Mouse (Mus musculus): ENCODE measurements around the gene Osbpl6.
A peak's percentile ranks its signal among the peaks of the same experiment; 100 is the strongest.

Osbpl6 gene

DNA sequence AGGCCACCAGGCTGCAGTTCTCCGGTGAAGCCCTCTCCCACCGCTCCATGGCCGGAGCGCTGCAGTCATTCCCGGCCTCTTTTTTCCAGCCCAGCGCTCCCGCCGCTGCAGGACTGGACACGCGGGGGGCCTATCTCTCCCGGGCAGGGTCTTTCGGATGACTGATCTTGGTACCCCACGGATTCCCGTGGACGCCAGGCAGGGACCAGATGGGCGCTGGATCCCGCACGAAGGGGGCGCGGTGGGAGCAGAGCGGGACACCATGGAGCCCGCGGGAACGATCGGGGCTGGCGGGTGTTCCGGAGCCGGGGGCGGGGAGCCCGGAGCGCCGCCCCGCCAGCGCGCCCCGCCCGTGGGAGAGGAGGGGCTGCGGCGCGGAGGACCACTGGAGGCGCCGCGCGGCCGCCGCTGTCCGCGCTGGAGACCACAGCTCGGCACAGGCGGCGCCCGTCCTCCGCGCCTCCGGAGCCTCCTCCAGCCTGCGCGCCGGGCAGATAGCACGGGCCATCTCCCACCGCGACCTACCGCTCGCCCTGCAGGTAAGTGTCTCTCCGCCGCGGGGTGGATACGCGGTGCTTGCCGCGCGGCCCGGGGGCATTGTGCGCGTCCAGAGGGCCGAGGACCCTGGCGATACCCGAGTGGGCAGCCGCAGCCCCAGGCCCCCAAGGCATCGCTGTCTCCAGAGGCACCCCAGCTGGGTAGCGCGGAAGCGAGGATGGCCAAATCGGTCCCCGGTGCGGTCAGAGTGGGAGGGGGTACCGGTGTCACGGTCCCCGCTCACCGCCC is at the start of gene Osbpl6:
Gene Osbpl6 (plus strand): TSS at position 358 of the 786 bp plus-strand sequence.
- peak; percentile 81 for DNase-seq

DNA sequence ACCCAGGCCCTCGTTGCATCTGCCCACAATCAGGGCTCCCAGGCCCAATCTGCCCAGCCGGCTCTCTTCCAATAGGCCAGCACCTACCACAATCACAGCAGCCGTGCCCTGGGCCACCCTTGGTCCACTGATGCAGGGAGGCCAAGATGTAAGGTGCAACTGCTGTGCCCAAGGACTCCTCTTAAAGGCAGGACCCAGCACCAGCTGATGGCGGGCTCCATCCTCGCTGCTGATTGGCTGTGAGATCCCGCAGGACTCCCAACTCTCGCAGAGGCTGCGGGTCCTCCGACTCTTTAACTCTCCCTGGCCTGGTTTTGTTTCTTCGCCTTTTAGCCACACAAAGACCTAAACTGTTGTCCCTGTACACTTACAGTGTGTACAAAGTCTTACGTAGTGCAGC is 46.1 kb upstream of the Osbpl6 start, which contains the start of gene Cyct:
Gene Cyct (minus strand): TSS at position 225 of the 400 bp plus-strand sequence.
- DNase-seq = no peak

DNA sequence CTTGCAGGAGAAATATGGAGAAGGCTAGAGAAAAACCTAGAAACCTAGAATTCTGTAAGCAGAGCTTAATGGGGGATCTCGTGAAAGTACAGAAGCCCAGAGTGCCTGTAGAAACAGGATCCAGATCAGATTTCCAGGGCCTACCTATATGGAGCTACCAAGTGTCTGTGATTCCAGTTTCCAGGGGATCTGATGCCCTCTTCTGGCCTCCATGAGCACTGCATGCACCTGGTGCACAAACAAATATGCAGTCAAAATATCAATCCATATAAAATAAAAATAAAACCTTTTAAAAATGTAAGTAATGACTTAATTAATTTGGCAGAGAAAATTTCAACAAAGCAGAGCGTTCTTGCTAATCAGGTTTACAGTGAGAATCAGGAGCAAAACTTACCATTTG is 44.2 kb upstream of the Osbpl6 start:
- peak; percentile 67 for DNase-seq

DNA sequence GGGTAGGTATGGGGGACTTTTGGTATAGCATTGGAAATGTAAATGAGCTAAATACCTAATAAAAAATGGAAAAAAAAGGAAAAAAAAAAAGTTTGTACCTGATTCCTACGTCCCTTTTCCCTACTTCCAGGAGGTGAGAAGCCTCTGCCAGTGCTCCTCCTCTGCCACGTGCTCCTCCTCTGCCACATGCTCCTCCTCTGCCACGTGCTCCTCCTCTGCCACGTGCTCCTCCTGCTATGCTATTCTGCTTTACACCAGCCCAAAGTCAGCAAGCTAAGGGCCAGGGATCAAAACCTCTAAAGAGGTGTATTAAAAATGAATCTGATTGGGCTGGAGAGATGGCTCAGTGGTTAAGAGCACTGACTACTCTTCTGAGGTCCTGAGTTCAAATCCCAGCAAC is 40.5 kb upstream of the Osbpl6 start:
- DNase-seq = no peak

DNA sequence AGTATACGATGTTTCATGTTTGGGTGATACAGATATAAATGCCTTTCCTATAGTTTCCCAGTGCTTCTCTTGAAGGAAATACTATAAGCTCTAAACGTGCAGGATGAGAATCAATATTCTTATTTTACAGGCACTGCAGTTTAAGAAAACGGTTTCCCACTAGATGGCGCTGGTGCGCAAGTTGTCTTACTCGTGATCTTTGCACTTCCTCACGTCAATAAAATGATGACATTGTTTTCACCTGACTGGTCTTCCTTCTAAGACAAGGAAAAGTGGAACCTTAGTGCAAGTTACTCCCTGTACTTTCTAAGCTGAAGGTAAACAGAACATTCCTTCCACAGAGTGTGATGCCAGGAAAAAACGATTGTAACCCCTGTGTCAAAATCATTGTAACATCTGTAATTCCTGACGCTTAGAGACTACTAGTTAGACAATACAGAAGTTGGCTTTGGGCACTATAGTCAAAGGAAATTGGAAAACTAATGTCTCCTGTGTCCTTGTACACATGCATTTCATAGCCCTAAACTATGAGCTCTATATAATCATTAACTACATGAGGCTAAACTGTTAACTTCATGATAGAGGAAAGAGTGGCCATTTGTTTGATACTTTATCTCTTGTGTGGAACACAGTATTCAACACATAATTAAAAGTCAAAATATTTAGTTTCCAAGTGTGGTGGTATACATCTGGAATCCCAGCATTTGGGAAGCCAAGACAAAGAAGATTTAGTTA is 39.0 kb upstream of the Osbpl6 start:
- DNase-seq = peak; percentile 95

DNA sequence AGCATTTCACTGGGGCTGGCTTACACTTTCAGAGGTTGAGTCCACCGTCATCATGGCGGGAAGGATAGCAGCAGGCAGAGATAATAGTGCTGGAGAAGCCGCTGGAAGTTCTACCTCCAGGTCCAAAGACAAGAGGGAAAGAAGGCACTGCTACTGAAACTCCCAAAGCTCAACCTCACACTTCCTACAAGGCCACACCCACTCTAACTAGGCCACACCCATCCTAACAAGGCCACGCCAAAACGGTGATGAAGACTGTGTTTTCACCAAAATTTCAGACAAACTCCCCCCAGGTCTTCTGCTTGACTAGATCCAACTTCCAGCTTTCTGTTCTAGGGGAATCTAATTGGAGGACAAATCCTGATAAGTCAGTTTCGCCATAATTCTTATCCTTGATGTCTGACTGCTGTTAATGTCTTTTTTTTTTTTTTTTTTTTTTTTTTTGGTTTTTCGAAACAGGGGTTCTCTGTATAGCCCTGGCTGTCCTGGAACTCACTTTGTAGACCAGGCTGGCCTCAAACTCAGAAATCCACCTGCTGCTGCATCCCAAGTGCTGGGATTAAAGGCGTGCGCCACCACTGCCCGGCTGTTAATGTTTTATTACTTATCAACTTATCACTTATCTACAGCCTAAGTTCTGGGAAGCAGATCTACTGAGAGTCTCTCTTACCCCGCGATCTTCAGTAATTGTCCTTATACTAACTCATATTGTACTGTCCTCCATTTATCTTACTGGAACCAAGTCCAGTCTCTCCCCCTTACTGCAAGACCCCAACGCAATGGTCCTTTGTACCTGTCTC is 37.2 kb upstream of the Osbpl6 start:
- no peak for DNase-seq

DNA sequence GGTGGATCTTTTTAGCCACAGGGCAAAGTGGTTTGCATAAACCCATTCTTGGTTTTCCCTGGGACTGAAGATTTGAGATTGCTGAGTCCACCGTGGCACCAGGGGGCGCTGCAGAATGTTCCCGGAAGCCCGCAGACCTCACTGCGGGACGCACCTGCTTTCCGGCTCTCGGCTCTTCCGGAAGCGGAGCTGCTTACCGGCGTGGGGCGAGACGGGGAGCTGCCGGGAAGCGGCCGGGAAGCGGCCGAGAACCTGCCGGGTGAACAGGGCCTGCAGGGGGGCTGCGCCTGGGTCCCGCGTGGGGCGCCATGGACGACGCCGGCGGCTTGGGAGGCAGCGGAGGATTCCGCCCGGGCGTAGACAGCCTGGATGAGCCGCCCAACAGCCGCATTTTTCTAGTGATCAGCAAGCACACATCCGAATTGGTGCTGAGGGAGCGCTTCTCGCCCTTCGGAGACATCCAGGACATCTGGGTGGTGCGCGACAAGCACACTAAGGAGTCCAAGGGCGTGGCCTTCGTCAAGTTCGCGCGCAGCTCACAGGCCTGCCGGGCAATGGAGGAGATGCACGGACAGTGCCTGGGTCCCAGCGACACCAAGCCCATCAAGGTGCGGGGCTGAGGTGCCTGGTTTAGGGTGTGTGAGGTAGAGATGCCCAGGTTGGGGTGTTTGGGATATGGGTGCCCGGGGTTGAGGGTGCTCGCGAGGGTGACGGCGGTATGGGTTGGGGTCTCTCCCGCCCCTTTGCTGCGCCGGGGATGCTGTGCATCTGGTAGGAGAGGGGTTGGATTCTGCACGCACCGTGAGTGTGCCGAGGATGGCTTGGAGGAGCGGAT is 36.3 kb upstream of the Osbpl6 start, which contains the start of gene Rbm45:
Gene Rbm45 (plus strand): TSS at position 164 of the 835 bp plus-strand sequence.
- peak; percentile 98 for DNase-seq

DNA sequence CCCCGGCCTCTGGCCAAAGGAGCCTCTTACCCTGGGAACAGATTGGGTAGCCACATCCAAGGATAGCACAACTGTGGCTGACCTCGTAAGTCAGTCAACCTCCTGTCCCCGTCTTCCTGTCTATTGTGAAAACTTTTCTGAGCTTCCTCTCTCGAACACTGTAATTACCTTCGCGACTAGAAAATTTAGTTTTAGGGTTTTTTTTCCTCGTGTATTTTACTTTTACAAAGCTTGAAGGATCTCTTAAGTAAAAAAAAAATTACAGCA is 35.7 kb upstream of the Osbpl6 start:
- no peak for DNase-seq

DNA sequence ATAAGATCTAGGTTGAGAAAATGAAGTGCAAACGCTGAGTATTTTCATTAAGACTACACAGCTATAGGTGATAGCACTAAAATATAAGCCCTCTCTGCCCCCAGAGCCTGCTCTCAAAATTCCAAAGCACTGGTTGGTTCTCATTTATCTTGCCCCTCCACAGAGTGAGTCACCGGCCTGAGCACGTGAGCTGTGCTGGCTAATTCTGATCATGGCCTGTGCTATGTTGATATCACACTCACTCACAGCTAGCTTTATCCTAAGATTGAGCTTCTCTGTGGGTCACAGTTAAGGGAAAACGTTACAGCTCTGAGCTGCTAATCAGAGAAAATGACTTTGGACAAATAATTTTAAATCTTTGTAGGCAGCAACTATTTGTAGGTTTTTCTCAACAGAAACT is 34.1 kb upstream of the Osbpl6 start:
- DNase-seq = no peak

DNA sequence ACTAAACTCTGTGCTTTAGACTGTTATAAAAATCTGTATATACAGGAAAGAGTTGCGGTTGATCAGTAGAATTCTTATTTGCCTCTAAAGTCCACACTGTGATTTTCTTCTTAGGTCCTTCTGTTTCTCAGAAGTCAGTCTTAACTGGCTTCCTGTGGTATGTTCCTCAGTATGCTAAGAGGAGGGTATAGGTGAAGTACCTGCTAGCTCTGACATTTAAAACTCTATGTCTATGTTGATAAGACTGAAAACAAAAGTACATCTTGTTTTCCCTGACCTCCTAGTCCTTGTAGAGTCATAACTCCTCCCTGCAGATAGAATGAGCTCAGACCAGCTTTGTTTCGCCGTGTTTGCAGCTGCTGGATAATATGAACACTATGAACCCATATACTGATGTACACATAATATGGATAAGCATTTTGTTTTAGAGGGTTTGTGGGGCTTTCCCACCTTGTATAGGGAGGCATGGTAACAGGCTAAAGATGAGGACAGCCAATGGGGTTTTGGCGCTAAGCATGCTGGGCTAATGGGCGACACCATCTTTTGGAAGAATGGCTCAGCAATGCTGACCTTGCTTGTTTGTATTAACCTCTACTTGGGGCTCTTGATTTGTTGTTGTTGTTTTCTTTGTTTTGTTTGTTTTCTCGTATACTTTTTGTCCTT is 31.6 kb upstream of the Osbpl6 start:
- no peak for DNase-seq

DNA sequence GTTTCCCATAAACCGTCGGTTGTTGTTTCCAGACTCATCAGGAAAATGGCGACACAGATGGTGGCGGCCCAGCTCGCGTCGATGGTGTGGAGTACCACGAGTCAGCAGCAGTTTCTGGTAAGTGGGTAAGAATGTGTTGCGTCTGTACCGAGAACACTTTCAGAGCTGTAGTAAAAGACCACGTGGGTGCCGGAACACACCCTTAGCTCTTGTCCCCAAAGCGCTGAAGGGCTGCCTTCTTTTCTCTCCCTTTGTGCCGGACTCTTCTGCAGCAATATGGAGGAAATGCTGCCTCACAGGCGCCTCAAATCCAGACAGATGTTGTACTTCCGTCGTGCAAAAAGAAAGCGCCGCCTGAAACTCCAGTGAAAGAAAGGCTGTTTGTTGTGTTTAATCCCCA is 27.7 kb upstream of the Osbpl6 start:
- DNase-seq = no peak

DNA sequence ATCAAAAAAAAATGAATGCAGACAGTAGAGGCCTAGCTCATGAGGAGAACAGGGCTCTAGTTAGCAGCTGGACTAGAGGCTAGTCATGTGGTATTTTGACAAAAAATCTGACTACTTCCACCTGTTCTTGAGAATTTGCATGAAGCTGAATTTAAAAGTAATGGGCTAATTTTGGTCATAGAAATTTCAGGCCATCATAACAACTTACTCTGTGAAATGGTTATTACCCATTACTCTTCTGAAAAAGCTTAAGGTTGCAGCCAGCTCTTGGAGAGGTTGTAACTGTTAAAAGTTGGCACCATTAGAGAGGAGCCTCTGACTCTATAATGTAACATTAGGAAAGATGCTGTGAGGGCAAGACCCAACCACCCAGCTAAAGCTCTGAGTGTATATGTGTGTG is 19.8 kb upstream of the Osbpl6 start:
- DNase-seq = no peak

DNA sequence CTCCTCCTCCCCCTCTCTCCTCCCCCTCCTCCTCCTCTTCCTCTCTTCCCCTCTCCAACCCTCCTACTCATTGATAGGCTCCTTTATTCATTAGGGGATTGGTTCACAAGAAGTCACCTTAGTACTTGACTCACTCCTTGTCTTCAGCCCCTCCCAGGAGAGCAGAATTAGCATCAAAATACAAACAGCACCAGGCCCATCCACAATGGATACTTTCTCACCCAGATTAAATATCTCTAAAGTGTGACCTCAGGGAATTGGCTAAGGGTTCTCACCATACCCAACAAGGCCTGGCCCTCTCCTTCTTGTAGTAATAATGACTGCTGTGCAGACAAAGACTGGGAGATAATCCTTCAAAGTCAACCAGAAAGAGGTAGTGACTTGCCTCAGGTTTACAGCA is 6.1 kb upstream of the Osbpl6 start:
- no peak for DNase-seq

DNA sequence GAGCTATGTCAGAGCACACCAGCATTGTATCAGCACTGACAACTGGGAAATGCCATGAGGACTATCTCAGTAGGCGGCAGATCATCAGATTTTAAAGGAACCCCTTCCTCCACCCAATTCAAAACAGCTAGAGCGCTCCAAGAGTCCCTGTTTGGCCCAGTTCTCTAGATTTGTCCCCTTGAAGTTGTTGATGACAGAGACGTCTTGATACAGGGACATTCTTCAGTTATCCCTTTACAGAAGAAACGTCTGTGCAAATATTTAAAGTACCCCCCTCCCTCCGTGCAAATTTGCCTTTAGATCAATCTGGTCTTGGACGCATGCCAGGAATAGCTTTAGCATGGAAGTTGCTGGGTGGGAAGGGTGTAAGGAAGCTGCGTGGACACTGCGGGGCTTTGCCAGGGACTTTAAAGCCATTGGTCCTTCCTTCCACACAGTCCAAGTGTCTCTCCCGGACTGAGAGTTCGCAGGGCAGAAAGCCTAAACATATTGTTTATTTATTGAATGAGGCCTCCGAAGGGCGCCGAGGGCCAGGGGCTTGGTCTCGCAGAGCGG is 635 bp upstream of the Osbpl6 start:
- DNase-seq = no peak

DNA sequence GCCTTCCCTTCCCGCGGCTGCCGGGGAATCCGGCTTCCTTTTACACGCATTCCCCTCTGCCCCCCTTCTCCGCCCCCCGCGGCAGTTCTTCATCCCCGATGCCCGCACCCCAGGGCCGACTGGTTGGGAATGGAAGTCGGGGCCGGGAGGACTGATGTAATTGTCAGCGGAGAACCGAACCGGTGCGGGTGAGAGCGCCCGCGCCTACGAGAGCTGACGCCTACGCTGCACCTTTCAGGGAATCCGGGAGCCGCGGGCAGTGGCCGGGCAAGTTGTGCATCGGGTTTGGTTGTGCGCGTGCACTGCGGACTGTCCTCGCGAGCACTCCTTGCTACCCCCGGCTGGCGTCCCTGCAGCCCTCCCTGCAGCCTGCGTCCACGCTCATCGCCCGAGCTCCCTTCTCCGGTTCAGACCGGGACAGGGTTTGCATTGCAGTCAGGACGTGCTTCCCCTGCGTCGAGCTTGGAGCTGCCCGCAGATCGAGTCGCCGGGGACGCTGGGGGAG is 681 bp downstream of the Osbpl6 start:
- DNase-seq = peak; percentile 61

DNA sequence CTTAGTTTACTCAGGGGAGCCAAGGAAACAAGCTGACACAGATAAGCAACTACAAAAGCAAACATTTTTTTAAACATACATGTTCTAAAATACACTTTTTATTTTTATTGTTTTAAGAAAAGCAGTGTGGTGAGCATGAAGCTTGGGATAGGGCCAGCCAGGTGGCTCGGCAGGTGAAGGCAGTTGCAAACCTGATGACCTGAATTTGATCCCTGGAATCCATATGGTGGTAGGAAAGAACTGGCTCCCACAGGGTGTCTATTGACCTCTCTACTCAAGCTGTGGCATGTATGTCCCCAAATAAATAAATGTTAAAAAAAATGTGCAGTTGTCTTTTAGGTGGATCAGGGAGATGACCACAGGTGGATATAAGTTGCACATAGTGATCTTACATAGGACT is 3.2 kb downstream of the Osbpl6 start:
- no peak for DNase-seq

DNA sequence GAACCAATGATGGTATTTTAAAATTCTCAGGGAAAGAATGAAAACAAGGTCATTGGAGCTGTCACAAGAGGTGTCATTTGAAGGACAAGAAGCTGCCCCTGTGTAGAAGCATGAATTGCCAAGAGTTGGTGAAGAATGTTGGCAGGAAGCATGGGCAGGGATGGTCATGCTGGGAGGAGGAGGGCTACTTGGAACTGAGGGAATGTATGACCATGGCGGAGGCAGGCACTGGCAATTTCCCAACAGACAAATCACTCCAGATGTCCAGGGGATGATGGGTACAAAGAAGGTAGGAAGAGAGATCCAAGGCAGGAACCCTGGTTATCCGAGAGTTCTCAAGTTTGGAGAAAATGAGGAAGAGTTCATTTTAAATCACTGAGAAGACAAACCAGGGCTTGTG is 3.7 kb downstream of the Osbpl6 start:
- no peak for DNase-seq

DNA sequence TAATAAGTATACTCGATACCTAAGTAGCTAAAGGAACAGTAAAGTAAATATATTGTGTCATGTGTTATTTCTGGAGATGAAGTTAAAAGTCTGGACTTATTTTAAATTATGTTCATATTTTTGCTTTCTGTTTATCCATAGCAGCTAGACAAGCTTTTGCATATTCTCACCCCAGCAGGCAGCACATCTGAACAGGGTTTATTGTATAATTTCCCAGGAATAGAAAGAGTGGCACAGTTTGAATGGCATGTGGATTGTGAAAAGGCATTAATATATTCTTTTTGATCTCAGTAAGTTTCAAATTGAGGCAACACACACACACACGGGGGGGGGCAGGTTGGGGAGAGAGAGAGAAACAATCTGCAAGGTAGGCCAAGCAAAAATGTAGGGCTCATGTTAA is 6.6 kb downstream of the Osbpl6 start:
- DNase-seq = no peak

DNA sequence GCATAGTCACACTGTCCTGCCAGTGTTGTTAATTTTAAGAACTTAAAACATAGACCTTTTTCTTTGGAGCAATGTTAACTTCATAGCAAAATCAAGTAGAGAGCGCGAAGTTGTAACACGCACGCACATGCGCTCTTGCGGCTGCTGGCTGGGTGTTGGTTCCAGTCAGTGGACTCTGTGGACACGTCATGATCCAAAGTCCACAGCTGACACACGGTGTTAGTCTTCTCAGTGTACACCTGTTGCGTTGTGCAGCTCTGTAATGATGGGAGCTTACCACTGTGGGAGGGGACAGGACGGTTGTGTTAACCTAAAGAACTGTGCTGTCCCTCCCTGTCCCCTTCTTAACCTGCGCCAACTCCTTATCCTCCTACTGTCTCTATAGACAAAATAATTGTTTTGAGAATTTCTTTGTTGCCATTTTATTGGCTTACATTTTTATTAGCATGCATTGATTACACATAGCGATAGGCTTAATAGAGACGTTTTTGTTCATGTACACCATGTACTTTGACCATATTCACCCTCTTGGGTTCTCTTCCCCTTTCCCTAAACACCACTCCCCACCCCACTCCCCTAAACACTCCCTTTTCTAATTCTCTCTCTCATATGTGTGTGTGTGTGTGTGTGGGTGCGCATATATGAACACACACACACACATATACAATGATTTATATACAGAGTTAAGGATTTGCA is 11.3 kb downstream of the Osbpl6 start:
- no peak for DNase-seq

DNA sequence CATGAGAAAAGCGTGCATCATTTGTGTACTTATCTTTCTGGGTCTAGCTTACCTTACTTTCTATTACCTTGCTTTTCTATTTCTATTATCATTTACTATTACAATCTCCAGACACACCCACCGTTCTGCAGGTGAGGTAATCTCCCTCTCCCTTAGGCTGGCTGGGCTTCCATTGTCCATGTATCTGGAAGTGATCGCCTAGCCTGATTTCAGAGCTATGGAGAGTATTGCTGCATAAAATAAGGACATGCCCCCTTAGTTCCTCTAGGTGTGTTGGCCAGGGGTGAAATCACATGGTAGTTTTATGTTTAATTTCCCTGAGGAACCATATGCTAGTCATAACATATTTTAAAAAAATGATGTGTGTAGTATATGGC is 11.8 kb downstream of the Osbpl6 start:
- DNase-seq = no peak

DNA sequence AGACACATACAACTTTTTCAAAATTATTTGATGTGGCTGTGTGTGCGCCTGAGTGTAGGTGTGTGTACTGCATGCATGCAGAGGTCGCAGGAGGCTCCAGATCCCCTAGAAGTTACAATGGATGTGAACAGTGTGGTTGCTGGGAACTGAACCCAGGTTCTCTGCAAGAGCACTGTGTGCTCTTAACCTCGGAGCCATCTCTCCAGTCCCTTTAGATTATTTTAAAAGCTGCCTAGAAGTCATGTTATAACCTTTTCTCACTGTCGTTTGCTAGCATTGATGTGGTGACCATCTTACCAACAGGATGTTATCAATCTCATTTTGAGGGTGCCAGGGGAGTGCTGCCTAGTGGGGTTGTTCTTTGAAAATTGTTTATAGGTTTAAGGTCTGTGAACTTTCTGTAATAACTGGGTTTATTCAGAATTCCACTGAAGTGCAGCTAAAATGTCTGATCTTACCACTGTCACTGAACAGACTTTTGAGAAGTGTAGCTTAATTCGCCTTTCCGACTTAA is 15.2 kb downstream of the Osbpl6 start:
- no peak for DNase-seq

Data from right cerebral cortex, postnatal 4 days (tissue).